Mouse (Mus musculus) cerebral cortex, adult 2 months (tissue): Measurements from ENCODE around the gene Dnajc13.

ENCODE experiments used
- WGBS: fragments of 180-500 bp; shearing (Covaris S2); methylation state at CpG from one replicate; pipeline ENCODE4 v1.1.7; 2018; 5-methylcytosine and 5-hydroxymethylcytosine counted together

The Dnajc13 gene

GRCm38 (mm10) chr9:104183181-104183580 is 79.5 kb downstream of the Dnajc13 start:
- WGBS, result 94% methylated on average over 5 of the region's 5 CpGs

GRCm38 (mm10) chr9:104182328-104182727 is 80.4 kb downstream of the Dnajc13 start:
- 61% methylated on average over 5 of the region's 5 CpGs for WGBS

GRCm38 (mm10) chr9:104181626-104182025 is 81.1 kb downstream of the Dnajc13 start:
- 69% methylated on average over 4 of the region's 4 CpGs for WGBS

GRCm38 (mm10) chr9:104180046-104180445 is 82.7 kb downstream of the Dnajc13 start:
- 61% methylated on average over 6 of the region's 6 CpGs for WGBS

- WGBS, result 95% methylated on average over 6 of the region's 6 CpGs
These were observed 90.4 kb downstream of the Dnajc13 start for GRCm38 (mm10) chr9:104172342-104172741.

- WGBS, result 94% methylated on average over 6 of the region's 6 CpGs
These were observed 91.1 kb downstream of the Dnajc13 start for GRCm38 (mm10) chr9:104171651-104172050.

- 96% methylated on average over 10 of the region's 10 CpGs for WGBS
These were observed 92.7 kb downstream of the Dnajc13 start for GRCm38 (mm10) chr9:104169986-104170385.

- 89% methylated on average over 5 of the region's 5 CpGs for WGBS
These were observed 96.8 kb downstream of the Dnajc13 start for GRCm38 (mm10) chr9:104165926-104166325.

- WGBS, result 80% methylated on average over 5 of the region's 5 CpGs
These were observed 98.5 kb downstream of the Dnajc13 start for GRCm38 (mm10) chr9:104164194-104164593.

GRCm38 (mm10) chr9:104161117-104161516 is 101.6 kb downstream of the Dnajc13 start:
- WGBS, result 79% methylated on average over 7 of the region's 7 CpGs

- 95% methylated on average over 7 of the region's 7 CpGs for WGBS
These were observed 105.4 kb downstream of the Dnajc13 start for GRCm38 (mm10) chr9:104157291-104157690.

GRCm38 (mm10) chr9:104156506-104156905 is 106.2 kb downstream of the Dnajc13 start:
- WGBS, result 96% methylated on average over 8 of the region's 8 CpGs

GRCm38 (mm10) chr9:104155100-104155715 is 107.5 kb downstream of the Dnajc13 start:
- 85% methylated on average over 14 of the region's 14 CpGs for WGBS

- 87% methylated on average over 7 of the region's 7 CpGs for WGBS
These were observed 110.6 kb downstream of the Dnajc13 start for GRCm38 (mm10) chr9:104152121-104152520.

- 80% methylated on average over 7 of the region's 7 CpGs for WGBS
These were observed 113.8 kb downstream of the Dnajc13 start for GRCm38 (mm10) chr9:104148969-104149368.

- 89% methylated on average over 7 of the region's 7 CpGs for WGBS
These were observed 116.0 kb downstream of the Dnajc13 start for GRCm38 (mm10) chr9:104146683-104147082.

- 87% methylated on average over 8 of the region's 8 CpGs for WGBS
These were observed 118.3 kb downstream of the Dnajc13 start for GRCm38 (mm10) chr9:104144314-104144996.

- 92% methylated on average over 14 of the region's 14 CpGs for WGBS
These were observed 119.9 kb downstream of the Dnajc13 start for GRCm38 (mm10) chr9:104142805-104143204.

GRCm38 (mm10) chr9:104140351-104140750 is 122.4 kb downstream of the Dnajc13 start:
- 73% methylated on average over 6 of the region's 6 CpGs for WGBS

- 83% methylated on average over 9 of the region's 9 CpGs for WGBS
These were observed 132.5 kb downstream of the Dnajc13 start for GRCm38 (mm10) chr9:104130141-104130755.

- WGBS, result 33% methylated on average over 2 of the region's 2 CpGs
These were observed 134.6 kb downstream of the Dnajc13 start for GRCm38 (mm10) chr9:104128110-104128509.

- 69% methylated on average over 3 of the region's 3 CpGs for WGBS
These were observed 135.9 kb downstream of the Dnajc13 start, which contains the start of gene Ackr4 for GRCm38 (mm10) chr9:104126833-104127232. Ackr4 (minus strand) TSS chr9:104126933.

GRCm38 (mm10) chr9:104123622-104124021 is 139.1 kb downstream of the Dnajc13 start:
- WGBS, result 59% methylated on average over 5 of the region's 5 CpGs
